Mouse (Mus musculus): Measurements from ENCODE around the gene Syngr3. TPM values are rescaled to one million over a fixed set of nuclear protein-coding genes. Genes with fewer than 3 reads are reported as not detected.

Gene Syngr3
- polyA plus RNA-seq, 1 experiment from 2014 or later, result 6.2 TPM

DNA sequence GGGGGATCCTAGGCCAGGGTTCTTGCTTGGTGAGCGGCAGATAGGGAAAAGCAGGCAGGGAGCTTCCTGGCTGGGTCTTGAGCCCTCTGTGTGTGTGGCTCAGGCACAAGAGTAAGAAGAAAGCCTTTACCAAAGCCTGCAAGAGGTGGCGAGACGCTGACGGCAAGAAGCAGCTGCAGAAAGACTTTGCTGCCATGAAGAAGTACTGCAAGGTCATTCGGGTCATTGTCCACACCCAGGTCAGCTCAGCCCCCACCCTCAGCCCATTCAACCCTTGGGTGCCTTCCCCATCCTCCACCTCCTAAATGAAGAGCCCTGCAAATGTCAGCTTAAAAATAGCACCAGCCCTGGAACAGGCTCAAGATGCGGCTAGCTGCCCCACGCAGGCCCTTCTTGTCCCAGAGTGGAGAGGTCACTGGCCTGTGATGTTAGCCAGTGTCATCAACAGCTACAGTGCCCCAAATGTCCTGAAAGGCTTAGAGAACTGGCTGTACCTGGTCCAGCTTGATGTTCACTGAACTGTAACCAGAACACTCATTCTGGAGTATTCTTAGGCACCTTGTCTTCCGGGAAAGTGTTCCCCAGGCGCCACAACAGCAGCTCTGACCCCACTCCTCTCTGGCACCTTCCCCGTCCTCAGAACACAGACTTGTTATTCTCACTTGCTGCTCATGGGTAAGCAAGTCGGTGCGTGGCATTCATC is 42.6 kb upstream of the Syngr3 start:
- H3K27ac ChIP-seq (replicated peaks; ENCODE audit: low read depth, low read length), result no peak overlapping the region
- no peaks in the 10 kb centered on the region for H3K27me3 ChIP-seq (ENCODE audit: control insufficient read depth, insufficient read depth, low read length)
- H3K4me3 ChIP-seq (ENCODE audit: low read depth, low read length), result no peak overlapping the region
- H3K36me3 ChIP-seq (replicated peaks; ENCODE audit: control insufficient read depth, insufficient read depth, low read depth, low read length), result no peaks in the 10 kb centered on the region
- no peak for DNase-seq (ENCODE audit: low spot score)
- H3K9ac ChIP-seq (replicated peaks; ENCODE audit: low read length), result no peak overlapping the region
- no peaks in the 10 kb centered on the region for H3K4me1 ChIP-seq (ENCODE audit: control insufficient read depth, insufficient read depth, low read length)
- no peak for ATAC-seq (replicated peaks; ENCODE audit: insufficient number of reproducible peaks, low FRiP score, low TSS enrichment, low read depth)
- H3K9me3 ChIP-seq (replicated peaks; ENCODE audit: control insufficient read depth, low read length), result no peaks in the 10 kb centered on the region
- WGBS, result 84% methylated on average over 12 of the region's 12 CpGs
- no peak overlapping the region for H3K4me2 ChIP-seq (ENCODE audit: low read depth, low read length)

DNA sequence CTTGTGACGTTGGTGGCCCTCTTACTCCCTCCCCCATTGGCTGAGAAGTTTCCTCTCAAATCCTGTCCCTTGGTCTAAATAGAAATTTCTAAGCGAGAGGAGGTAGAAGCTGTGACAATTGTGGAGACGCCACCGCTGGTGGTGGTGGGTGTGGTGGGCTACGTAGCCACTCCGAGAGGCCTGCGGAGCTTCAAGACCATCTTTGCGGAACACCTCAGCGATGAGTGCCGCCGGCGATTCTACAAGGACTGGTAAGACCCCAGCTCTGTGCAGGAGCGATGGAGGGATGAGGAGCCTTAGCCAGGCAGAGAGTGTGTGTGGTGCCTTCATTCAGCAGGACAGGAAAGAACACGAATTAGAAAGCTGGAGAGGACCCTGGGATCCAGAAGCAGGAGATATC is 41.0 kb upstream of the Syngr3 start:
- ATAC-seq (replicated peaks; ENCODE audit: insufficient number of reproducible peaks, low FRiP score, low TSS enrichment, low read depth) (no peak), DNase-seq (ENCODE audit: low spot score) (no peak)
- 81% methylated on average over 14 of the region's 14 CpGs for WGBS
- Histone ChIP-seq H3K4me3 (ENCODE audit: low read depth, low read length) (no peak overlapping the region), H3K9ac (replicated peaks; ENCODE audit: low read length) (no peak overlapping the region), H3K4me1 (ENCODE audit: control insufficient read depth, insufficient read depth, low read length) (no peaks in the 10 kb centered on the region), H3K27ac (replicated peaks; ENCODE audit: low read depth, low read length) (no peak overlapping the region), H3K4me2 (ENCODE audit: low read depth, low read length) (no peak overlapping the region), H3K27me3 (ENCODE audit: control insufficient read depth, insufficient read depth, low read length) (no peaks in the 10 kb centered on the region), H3K9me3 (replicated peaks; ENCODE audit: control insufficient read depth, low read length) (no peaks in the 10 kb centered on the region), H3K36me3 (replicated peaks; ENCODE audit: control insufficient read depth, insufficient read depth, low read depth, low read length) (no peaks in the 10 kb centered on the region)

DNA sequence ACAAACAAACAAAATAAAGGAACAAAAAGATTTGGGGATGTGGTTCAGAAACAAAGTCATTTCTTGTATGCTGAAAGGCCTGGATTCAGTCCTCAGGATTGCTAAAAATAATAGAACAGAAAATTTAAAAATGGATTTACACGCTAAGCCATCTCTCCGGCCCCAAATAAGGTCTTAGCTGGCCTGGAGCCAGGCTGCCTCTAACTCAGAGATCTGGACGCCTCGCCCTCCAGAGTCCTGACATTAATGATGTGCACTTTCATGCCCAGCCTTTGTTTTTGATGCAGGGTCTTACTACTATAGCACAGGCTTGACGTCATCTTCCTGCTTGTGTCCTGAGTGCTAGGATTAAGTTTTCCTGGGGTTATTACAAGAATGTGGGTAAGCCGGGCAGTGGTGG is 39.3 kb upstream of the Syngr3 start:
- no peak for ATAC-seq (replicated peaks; ENCODE audit: insufficient number of reproducible peaks, low FRiP score, low TSS enrichment, low read depth)
- H3K9ac ChIP-seq (replicated peaks; ENCODE audit: low read length), result no peak overlapping the region
- H3K36me3 ChIP-seq (replicated peaks; ENCODE audit: control insufficient read depth, insufficient read depth, low read depth, low read length), result no peaks in the 10 kb centered on the region
- WGBS, result 82% methylated on average over 6 of the region's 6 CpGs
- H3K4me3 ChIP-seq (ENCODE audit: low read depth, low read length), result no peak overlapping the region
- no peaks in the 10 kb centered on the region for H3K9me3 ChIP-seq (replicated peaks; ENCODE audit: control insufficient read depth, low read length)
- H3K4me1 ChIP-seq (ENCODE audit: control insufficient read depth, insufficient read depth, low read length), result no peaks in the 10 kb centered on the region
- no peaks in the 10 kb centered on the region for H3K27me3 ChIP-seq (ENCODE audit: control insufficient read depth, insufficient read depth, low read length)
- no peak for DNase-seq (ENCODE audit: low spot score)
- no peak overlapping the region for H3K27ac ChIP-seq (replicated peaks; ENCODE audit: low read depth, low read length)
- H3K4me2 ChIP-seq (ENCODE audit: low read depth, low read length), result no peak overlapping the region

- ATAC-seq (replicated peaks; ENCODE audit: insufficient number of reproducible peaks, low FRiP score, low TSS enrichment, low read depth) (no peak), DNase-seq (ENCODE audit: low spot score) (no peak)
- WGBS, result 68% methylated on average over 17 of the region's 17 CpGs
- Histone ChIP-seq H3K27me3 (ENCODE audit: control insufficient read depth, insufficient read depth, low read length) (no peaks in the 10 kb centered on the region), H3K4me2 (ENCODE audit: low read depth, low read length) (no peak overlapping the region), H3K4me3 (ENCODE audit: low read depth, low read length) (no peak overlapping the region), H3K9ac (replicated peaks; ENCODE audit: low read length) (no peak overlapping the region), H3K27ac (replicated peaks; ENCODE audit: low read depth, low read length) (no peak overlapping the region), H3K4me1 (ENCODE audit: control insufficient read depth, insufficient read depth, low read length) (no peaks in the 10 kb centered on the region; the same call in 1 of the 2 replicates), H3K9me3 (replicated peaks; ENCODE audit: control insufficient read depth, low read length) (no peaks in the 10 kb centered on the region), H3K36me3 (replicated peaks; ENCODE audit: control insufficient read depth, insufficient read depth, low read depth, low read length) (no peaks in the 10 kb centered on the region)
Measured at GRCm38 (mm10) chr17:24728184-24728583, 38.4 kb upstream of the Syngr3 start.

DNA sequence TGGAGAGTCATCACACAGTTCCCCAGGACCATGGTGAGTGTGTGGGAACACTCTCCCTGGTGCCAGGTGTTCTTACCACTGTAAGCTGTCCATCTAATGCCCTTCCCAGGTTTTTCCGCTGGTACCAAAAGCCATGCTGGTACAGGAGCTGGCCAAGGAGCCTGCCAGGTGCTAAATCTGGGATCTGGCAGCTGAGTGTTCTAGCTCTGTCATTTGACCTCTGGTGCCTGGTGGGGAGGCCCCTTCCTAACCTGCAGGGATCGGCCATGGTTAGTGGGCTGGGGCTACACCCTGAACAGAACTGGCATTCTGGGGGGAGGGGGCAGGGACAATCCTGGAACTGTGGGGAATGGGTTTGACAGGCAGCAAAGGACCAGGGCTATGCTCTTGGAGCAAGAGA is 37.9 kb upstream of the Syngr3 start, which contains the start of gene Rpl3l:
Rpl3l (plus strand) TSS at position 203 of the 400 bp plus-strand sequence.
- WGBS, result 76% methylated on average over 2 of the region's 2 CpGs

DNA sequence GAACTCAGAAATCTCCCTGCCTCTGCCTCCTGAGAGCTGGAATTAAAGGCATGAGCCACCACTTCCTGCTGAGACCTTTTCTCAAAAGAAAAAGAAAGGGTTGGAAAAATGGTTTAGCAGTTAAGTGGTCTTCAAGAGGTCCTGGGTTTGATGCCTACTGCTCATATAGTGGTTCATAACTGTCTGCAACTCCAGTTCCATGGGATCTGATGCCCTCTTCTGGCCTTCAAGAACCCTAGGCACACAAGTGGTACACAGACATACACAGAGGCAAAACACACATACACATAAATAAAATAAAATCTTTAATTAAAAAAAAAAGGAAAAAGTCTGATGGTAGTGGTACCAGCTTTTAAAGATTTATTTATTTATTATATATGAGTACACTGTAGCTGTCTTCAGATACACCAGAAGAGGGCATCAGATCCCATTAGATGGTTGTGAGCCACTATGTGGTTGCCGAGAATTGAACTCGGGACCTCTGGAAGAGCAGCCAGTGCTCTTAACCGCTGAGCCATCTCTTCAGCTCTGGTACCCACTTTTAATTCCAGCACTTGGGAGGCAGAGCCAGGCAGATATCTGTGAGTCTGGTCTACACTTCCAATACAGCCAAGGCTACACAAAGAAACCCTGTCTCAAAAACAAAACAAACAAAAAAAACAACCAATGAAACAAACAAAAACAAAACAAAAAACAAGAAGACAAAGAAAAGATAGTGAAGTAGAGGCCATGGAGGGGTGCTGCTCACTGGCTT is 36.1 kb upstream of the Syngr3 start:
- Histone ChIP-seq H3K27ac (replicated peaks; ENCODE audit: low read depth, low read length) (no peak overlapping the region), H3K4me1 (ENCODE audit: control insufficient read depth, insufficient read depth, low read length) (no peaks in the 10 kb centered on the region; the same call in 1 of the 2 replicates), H3K36me3 (replicated peaks; ENCODE audit: control insufficient read depth, insufficient read depth, low read depth, low read length) (peaks cover 8% of the 10 kb centered on the region), H3K4me3 (ENCODE audit: low read depth, low read length) (no peak overlapping the region), H3K9ac (replicated peaks; ENCODE audit: low read length) (no peak overlapping the region), H3K9me3 (replicated peaks; ENCODE audit: control insufficient read depth, low read length) (no peaks in the 10 kb centered on the region), H3K27me3 (ENCODE audit: control insufficient read depth, insufficient read depth, low read length) (no peaks in the 10 kb centered on the region), H3K4me2 (ENCODE audit: low read depth, low read length) (no peak overlapping the region)
- DNase-seq (ENCODE audit: low spot score), result no peak
- ATAC-seq (replicated peaks; ENCODE audit: insufficient number of reproducible peaks, low FRiP score, low TSS enrichment, low read depth), result no peak
- 74% methylated on average over 3 of the region's 3 CpGs for WGBS

More for the DNA sequence above, 37.9 kb upstream of the Syngr3 start, which contains the start of gene Rpl3l:
- Histone ChIP-seq H3K4me2 (ENCODE audit: low read depth, low read length) (no peak within 1 kb of the TSS), H3K9ac (replicated peaks; ENCODE audit: low read length) (no peak within 1 kb of the TSS), H3K9me3 (replicated peaks; ENCODE audit: control insufficient read depth, low read length) (no peaks in the 10 kb centered on the region), H3K4me1 (ENCODE audit: control insufficient read depth, insufficient read depth, low read length) (no peaks in the 10 kb centered on the region; the same call in 1 of the 2 replicates), H3K27ac (replicated peaks; ENCODE audit: low read depth, low read length) (no peak within 1 kb of the TSS), H3K4me3 (ENCODE audit: low read depth, low read length) (no peak within 1 kb of the TSS), H3K36me3 (replicated peaks; ENCODE audit: control insufficient read depth, insufficient read depth, low read depth, low read length) (no peaks in the 10 kb centered on the region), H3K27me3 (ENCODE audit: control insufficient read depth, insufficient read depth, low read length) (no peaks in the 10 kb centered on the region)
- ATAC-seq (replicated peaks; ENCODE audit: insufficient number of reproducible peaks, low FRiP score, low TSS enrichment, low read depth) (no peak), DNase-seq (ENCODE audit: low spot score) (no peak)

- Histone ChIP-seq H3K4me2 (ENCODE audit: low read depth, low read length) (peak within 1 kb of the TSS; percentile 56), H3K36me3 (replicated peaks; ENCODE audit: control insufficient read depth, insufficient read depth, low read depth, low read length) (peaks cover 8% of the 10 kb centered on the region), H3K9me3 (replicated peaks; ENCODE audit: control insufficient read depth, low read length) (no peaks in the 10 kb centered on the region), H3K27me3 (ENCODE audit: control insufficient read depth, insufficient read depth, low read length) (no peaks in the 10 kb centered on the region), H3K27ac (replicated peaks; ENCODE audit: low read depth, low read length) (peak within 1 kb of the TSS; percentile 56), H3K4me3 (ENCODE audit: low read depth, low read length) (peak within 1 kb of the TSS; percentile 60), H3K4me1 (ENCODE audit: control insufficient read depth, insufficient read depth, low read length) (no peaks in the 10 kb centered on the region; the same call in 1 of the 2 replicates), H3K9ac (replicated peaks; ENCODE audit: low read length) (peak within 1 kb of the TSS; percentile 71)
- WGBS, result under 1% methylated on average over 30 of the region's 30 CpGs
- peak; percentile 77 for ATAC-seq (replicated peaks; ENCODE audit: insufficient number of reproducible peaks, low FRiP score, low TSS enrichment, low read depth)
- DNase-seq (ENCODE audit: low spot score), result peak; percentile 98
Measured at GRCm38 (mm10) chr17:24724184-24724583, 34.4 kb upstream of the Syngr3 start, which contains the start of gene Ndufb10. Gene Ndufb10 (minus strand): TSS chr17:24724478.

- peak overlapping the region; percentile 60 for H3K4me3 ChIP-seq (ENCODE audit: low read depth, low read length)
- no peaks in the 10 kb centered on the region for H3K27me3 ChIP-seq (ENCODE audit: control insufficient read depth, insufficient read depth, low read length)
- ATAC-seq (replicated peaks; ENCODE audit: insufficient number of reproducible peaks, low FRiP score, low TSS enrichment, low read depth) (peak; percentile 12; the same call in 1 of the 2 replicates), DNase-seq (ENCODE audit: low spot score) (peak; percentile 19)
- 1% methylated on average over 15 of the region's 15 CpGs for WGBS
- H3K4me2 ChIP-seq (ENCODE audit: low read depth, low read length), result peak overlapping the region; percentile 56
- H3K27ac ChIP-seq (replicated peaks; ENCODE audit: low read depth, low read length), result peak overlapping the region; percentile 56
- H3K9me3 ChIP-seq (replicated peaks; ENCODE audit: control insufficient read depth, low read length), result no peaks in the 10 kb centered on the region
- H3K9ac ChIP-seq (replicated peaks; ENCODE audit: low read length), result peak overlapping the region; percentile 71
- H3K36me3 ChIP-seq (replicated peaks; ENCODE audit: control insufficient read depth, insufficient read depth, low read depth, low read length), result peaks cover 8% of the 10 kb centered on the region
- H3K4me1 ChIP-seq (ENCODE audit: control insufficient read depth, insufficient read depth, low read length), result no peaks in the 10 kb centered on the region; the same call in 1 of the 2 replicates
Measured at GRCm38 (mm10) chr17:24723881-24724180, 34.1 kb upstream of the Syngr3 start.
